Mouse (Mus musculus) olfactory bulb, adult 2 months (tissue): Measurements from ENCODE around the gene Mc1r.

Experiments
- CTCF ChIP-seq: fragments of 200-500 bp; IDR thresholded peaks from 2 replicates; pipeline ENCODE4 v1.5.1; 2012; ENCODE audit warnings: low read depth, mild to moderate bottlenecking, low read length, moderate library complexity; ENCODE audit not compliant: insufficient read depth
- POLR2A ChIP-seq: fragments of 200-500 bp; IDR thresholded peaks from 2 replicates; pipeline ENCODE4 v1.6.1; 2012; ENCODE audit warnings: mild to moderate bottlenecking, low read depth, low read length, moderate library complexity; ENCODE audit not compliant: insufficient read depth

DNA sequence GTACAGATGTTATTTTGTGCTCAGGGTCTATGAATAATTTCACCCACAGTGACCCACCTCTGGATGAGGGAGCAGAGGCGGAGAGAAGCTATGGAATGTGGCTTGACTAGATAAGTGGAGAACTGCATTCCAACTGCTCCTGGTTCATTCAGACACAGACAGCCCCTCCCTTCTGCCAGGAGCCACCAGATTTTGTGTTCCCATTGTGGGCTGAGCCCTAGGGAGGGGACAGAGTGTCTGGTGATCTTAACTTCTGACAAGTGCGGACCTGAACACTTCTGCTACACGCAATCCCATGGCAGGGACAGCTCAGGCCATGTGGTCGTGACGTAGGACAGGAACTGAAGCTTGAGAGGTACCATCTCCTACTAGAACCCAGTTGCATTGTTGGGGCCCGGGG, 39.9 kb downstream of the Mc1r start:
- TF ChIP-seq CTCF (no peak), POLR2A (no peak)
